Mouse (Mus musculus): Measurements from ENCODE around the gene Upf2. TPM values are rescaled to one million over a fixed set of nuclear protein-coding genes. Genes with fewer than 3 reads are reported as not detected.
A peak's percentile ranks its signal among the peaks of the same experiment; 100 is the strongest.

Gene Upf2
- polyA plus RNA-seq, 1 experiment from 2014 or later: 6.1 TPM

DNA sequence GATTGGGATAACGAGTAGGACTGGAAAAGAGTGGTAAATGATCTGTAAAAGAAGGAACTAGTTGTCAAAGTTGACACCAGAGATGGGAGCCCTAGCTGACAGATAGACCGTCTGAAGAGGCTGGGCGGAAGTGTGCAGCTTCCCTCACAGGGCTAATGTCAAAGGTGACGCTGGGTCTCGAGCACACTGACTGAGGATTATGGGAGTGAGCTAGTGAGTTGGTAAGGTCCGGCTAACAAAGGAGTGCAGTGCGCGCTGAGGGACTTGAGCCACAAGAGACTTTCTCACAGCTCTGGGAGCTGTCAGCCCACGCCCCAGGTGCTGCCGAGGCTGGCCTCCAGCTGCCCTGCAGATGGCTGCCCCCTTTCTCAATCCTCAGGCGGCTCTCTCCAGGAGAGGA, 119.7 kb downstream of the Upf2 start:
- Histone ChIP-seq H3K4me2 (ENCODE audit: low read depth, low read length) (no peak overlapping the region), H3K9me3 (replicated peaks; ENCODE audit: control insufficient read depth, low read length) (peaks cover 5% of the 10 kb centered on the region; the same call in 1 of the 2 replicates), H3K4me3 (ENCODE audit: low read length) (no peak overlapping the region), H3K27me3 (ENCODE audit: control insufficient read depth, insufficient read depth, low read length) (no peaks in the 10 kb centered on the region), H3K27ac (ENCODE audit: low read length) (no peak overlapping the region), H3K9ac (ENCODE audit: low read length) (no peak overlapping the region), H3K4me1 (ENCODE audit: control insufficient read depth, insufficient read depth, low read length) (peaks cover 17% of the 10 kb centered on the region), H3K36me3 (ENCODE audit: control insufficient read depth, insufficient read depth) (no peaks in the 10 kb centered on the region)
- 45% methylated on average over 11 of the region's 11 CpGs for WGBS
- no peak for ATAC-seq (replicated peaks; ENCODE audit: extremely low read depth, insufficient read depth, low FRiP score)

DNA sequence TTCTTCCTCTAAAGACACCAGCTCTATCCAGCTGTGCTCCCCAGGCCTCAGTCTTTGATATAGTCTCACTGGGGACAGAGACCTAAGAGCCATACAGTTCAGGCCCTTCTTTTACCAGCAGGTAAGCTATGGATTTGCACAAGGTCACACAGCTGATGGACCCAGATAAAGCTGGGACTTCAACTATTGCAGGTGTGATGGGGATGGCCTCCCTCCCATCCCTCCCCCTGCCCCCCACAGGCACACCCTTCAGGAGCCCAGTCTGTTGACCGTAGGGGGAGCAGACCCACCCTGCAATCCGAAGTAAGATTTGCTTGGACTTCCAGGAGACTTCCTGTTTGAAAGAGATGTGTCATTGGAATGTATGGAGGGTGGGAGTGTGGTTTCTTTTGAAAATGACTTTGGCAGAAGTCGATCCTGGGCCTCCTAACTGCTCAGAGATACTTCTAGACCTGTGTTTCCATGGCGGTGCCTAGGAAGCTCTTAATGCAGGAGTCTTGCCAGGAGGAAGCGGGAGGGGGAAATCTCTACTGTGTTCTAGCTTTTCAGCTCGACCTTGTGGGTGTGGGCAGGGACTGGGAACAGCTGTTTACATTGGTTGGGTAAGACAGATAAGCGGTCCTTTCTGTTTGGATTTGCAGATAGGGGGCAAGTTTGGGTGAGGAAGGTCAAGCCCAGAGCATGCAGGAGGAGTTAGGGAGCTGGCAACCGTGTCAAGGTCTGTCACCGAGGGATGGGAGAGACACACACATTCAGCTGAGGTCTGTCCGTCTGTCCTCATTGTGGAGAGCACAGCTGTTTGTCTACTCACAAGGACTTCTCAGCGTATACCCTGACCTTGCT, 120.5 kb downstream of the Upf2 start:
- peaks cover 17% of the 10 kb centered on the region for H3K4me1 ChIP-seq (ENCODE audit: control insufficient read depth, insufficient read depth, low read length)
- WGBS: 31% methylated on average over 11 of the region's 11 CpGs
- H3K27me3 ChIP-seq (ENCODE audit: control insufficient read depth, insufficient read depth, low read length): no peaks in the 10 kb centered on the region
- no peak overlapping the region for H3K4me2 ChIP-seq (ENCODE audit: low read depth, low read length)
- ATAC-seq (replicated peaks; ENCODE audit: extremely low read depth, insufficient read depth, low FRiP score): 0 out of 2 replicates have a peak, but pooled peaks have one; percentile 15
- H3K9me3 ChIP-seq (replicated peaks; ENCODE audit: control insufficient read depth, low read length): peaks cover 5% of the 10 kb centered on the region; the same call in 1 of the 2 replicates
- no peak overlapping the region for H3K9ac ChIP-seq (ENCODE audit: low read length)
- H3K36me3 ChIP-seq (ENCODE audit: control insufficient read depth, insufficient read depth): no peaks in the 10 kb centered on the region
- H3K27ac ChIP-seq (ENCODE audit: low read length): no peak overlapping the region
- H3K4me3 ChIP-seq (ENCODE audit: low read length): no peak overlapping the region

DNA sequence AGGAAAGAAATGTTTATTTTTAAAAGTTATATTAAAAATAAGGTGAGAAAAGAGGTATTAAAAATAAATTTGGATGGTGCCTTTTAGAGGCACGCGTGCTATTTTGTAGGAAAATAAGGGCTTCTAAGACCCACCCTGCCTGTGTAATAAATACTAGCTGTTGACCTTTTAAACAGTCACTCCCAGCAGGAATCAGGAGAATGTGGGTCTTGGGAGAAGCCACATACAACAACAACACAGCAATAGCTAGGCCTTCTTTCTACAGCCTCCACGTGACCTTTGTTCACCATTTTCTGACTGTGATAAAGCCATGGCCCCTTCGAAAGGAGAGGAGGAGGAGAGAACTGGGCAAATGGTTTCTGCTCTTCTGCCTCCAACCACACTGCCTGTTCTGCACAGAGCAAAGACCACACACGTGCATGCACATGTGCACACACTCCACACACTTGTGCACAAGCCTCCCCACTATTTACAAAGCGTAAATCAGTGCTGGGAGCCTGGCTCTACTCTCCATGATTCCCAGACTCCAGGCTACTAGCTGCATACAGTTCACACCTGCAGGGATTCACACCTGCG, 121.5 kb downstream of the Upf2 start:
- Histone ChIP-seq H3K4me2 (ENCODE audit: low read depth, low read length) (no peak overlapping the region), H3K4me3 (ENCODE audit: low read length) (no peak overlapping the region), H3K36me3 (ENCODE audit: control insufficient read depth, insufficient read depth) (no peaks in the 10 kb centered on the region), H3K9me3 (replicated peaks; ENCODE audit: control insufficient read depth, low read length) (no peaks in the 10 kb centered on the region), H3K27ac (ENCODE audit: low read length) (no peak overlapping the region), H3K9ac (ENCODE audit: low read length) (no peak overlapping the region), H3K27me3 (ENCODE audit: control insufficient read depth, insufficient read depth, low read length) (no peaks in the 10 kb centered on the region), H3K4me1 (ENCODE audit: control insufficient read depth, insufficient read depth, low read length) (peaks cover 17% of the 10 kb centered on the region)
- WGBS: 74% methylated on average over 7 of the region's 7 CpGs
- ATAC-seq (replicated peaks; ENCODE audit: extremely low read depth, insufficient read depth, low FRiP score): no peak

GRCm38 (mm10) chr2:6074891-6075529, 123.7 kb downstream of the Upf2 start:
- Histone ChIP-seq H3K4me3 (ENCODE audit: low read length) (no peak overlapping the region), H3K9ac (ENCODE audit: low read length) (no peak overlapping the region), H3K4me2 (ENCODE audit: low read depth, low read length) (no peak overlapping the region), H3K9me3 (replicated peaks; ENCODE audit: control insufficient read depth, low read length) (no peaks in the 10 kb centered on the region), H3K4me1 (ENCODE audit: control insufficient read depth, insufficient read depth, low read length) (peaks cover 17% of the 10 kb centered on the region), H3K36me3 (ENCODE audit: control insufficient read depth, insufficient read depth) (no peaks in the 10 kb centered on the region), H3K27ac (ENCODE audit: low read length) (peak overlapping the region; percentile 76), H3K27me3 (ENCODE audit: control insufficient read depth, insufficient read depth, low read length) (no peaks in the 10 kb centered on the region)
- WGBS: 37% methylated on average over 10 of the region's 10 CpGs
- peak; percentile 78 for ATAC-seq (replicated peaks; ENCODE audit: extremely low read depth, insufficient read depth, low FRiP score)

DNA sequence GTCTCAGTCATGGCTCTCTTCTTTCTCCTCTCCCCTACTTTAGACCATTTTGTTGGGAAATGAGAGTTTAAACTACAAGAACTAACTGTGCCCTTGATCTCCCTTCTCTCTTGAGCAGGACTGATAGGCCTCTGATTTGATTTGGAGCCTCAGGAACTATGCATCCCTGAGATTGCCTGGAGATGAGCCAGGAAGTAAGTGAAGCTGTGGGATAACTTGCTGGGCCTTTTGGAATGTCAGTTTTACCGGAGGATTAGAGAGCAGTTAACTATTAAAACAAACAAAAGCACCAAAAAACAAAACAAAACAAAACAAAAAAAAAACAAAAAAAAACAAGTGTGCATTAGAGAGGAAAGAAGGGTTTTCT, 124.2 kb downstream of the Upf2 start:
- ATAC-seq (replicated peaks; ENCODE audit: extremely low read depth, insufficient read depth, low FRiP score): no peak
- Histone ChIP-seq H3K4me1 (ENCODE audit: control insufficient read depth, insufficient read depth, low read length) (peaks cover 17% of the 10 kb centered on the region), H3K4me3 (ENCODE audit: low read length) (no peak overlapping the region), H3K27me3 (ENCODE audit: control insufficient read depth, insufficient read depth, low read length) (no peaks in the 10 kb centered on the region), H3K27ac (ENCODE audit: low read length) (peak overlapping the region; percentile 76), H3K9me3 (replicated peaks; ENCODE audit: control insufficient read depth, low read length) (no peaks in the 10 kb centered on the region), H3K36me3 (ENCODE audit: control insufficient read depth, insufficient read depth) (no peaks in the 10 kb centered on the region), H3K9ac (ENCODE audit: low read length) (no peak overlapping the region; the same call in 1 of the 2 replicates), H3K4me2 (ENCODE audit: low read depth, low read length) (no peak overlapping the region)
- 20% methylated on average over 1 of the region's 1 CpGs for WGBS

DNA sequence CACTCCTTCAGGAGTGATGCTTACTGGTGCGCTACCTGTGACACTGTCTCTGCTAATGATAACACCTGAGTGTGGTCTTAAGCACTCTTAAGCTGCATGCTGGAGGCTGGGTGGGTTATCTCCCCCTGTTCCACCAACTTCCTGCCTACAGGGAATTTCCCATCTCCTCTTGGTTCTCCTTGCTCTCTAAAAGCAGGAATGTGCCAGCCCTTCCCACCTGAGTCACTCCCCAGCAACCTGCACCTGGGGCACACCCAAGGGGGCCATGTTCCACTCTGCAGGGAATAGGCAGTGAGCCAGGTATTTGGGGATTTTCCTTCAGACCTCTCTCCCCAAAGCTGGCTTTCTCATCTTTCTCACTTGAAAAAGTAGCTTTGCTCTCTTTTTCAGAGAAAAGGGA, 128.8 kb downstream of the Upf2 start:
- WGBS: 88% methylated on average over 1 of the region's 1 CpGs
- Histone ChIP-seq H3K9ac (ENCODE audit: low read length) (no peak overlapping the region), H3K36me3 (ENCODE audit: control insufficient read depth, insufficient read depth) (no peaks in the 10 kb centered on the region), H3K4me1 (ENCODE audit: control insufficient read depth, insufficient read depth, low read length) (peaks cover 5% of the 10 kb centered on the region), H3K4me2 (ENCODE audit: low read depth, low read length) (no peak overlapping the region), H3K27ac (ENCODE audit: low read length) (no peak overlapping the region), H3K9me3 (replicated peaks; ENCODE audit: control insufficient read depth, low read length) (no peaks in the 10 kb centered on the region), H3K4me3 (ENCODE audit: low read length) (no peak overlapping the region), H3K27me3 (ENCODE audit: control insufficient read depth, insufficient read depth, low read length) (no peaks in the 10 kb centered on the region)
- no peak for ATAC-seq (replicated peaks; ENCODE audit: extremely low read depth, insufficient read depth, low FRiP score)

DNA sequence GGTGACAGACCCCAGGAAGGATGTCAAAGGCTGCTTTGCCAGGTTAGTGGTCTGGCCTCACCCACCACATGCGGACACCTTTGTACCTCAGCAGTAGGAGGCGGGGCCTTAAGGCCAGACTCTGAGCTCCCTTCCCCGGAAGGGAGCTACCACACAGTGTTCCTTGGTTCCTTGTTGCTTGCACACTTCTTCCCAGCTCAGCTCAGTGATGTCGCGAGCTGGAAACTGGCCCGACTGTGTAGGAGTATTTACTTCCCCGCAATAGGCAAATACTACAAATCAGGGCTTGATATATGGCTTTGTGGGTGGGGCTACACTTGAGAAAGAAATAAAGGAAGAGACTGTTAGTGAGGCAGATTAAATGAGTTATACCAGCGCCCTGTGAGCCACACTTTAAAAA, 129.8 kb downstream of the Upf2 start:
- Histone ChIP-seq H3K27me3 (ENCODE audit: control insufficient read depth, insufficient read depth, low read length) (no peaks in the 10 kb centered on the region), H3K36me3 (ENCODE audit: control insufficient read depth, insufficient read depth) (no peaks in the 10 kb centered on the region), H3K4me3 (ENCODE audit: low read length) (no peak overlapping the region), H3K9me3 (replicated peaks; ENCODE audit: control insufficient read depth, low read length) (no peaks in the 10 kb centered on the region), H3K27ac (ENCODE audit: low read length) (no peak overlapping the region), H3K9ac (ENCODE audit: low read length) (no peak overlapping the region), H3K4me1 (ENCODE audit: control insufficient read depth, insufficient read depth, low read length) (peaks cover 3% of the 10 kb centered on the region), H3K4me2 (ENCODE audit: low read depth, low read length) (no peak overlapping the region)
- ATAC-seq (replicated peaks; ENCODE audit: extremely low read depth, insufficient read depth, low FRiP score): no peak
- 54% methylated on average over 8 of the region's 8 CpGs for WGBS

DNA sequence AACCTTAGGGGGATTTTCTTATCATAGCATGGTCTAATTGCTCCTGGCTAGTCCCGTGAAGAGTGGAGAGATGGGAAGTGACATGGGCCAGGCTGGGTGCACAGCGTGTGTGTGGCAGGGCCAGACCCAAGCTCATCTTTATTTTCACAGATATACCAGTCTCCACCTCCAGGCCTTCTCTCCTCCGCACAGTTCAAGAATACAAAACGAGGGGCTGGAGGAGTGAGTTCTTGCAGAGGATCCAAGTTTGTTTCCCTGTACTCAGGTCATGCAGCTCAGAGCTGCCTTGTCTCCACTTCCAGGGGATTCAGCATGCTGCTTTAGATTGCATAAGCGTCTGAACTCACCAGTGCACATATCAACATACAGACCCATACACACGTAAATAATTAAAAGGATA, 131.3 kb downstream of the Upf2 start:
- H3K4me1 ChIP-seq (ENCODE audit: control insufficient read depth, insufficient read depth, low read length): peaks cover 7% of the 10 kb centered on the region
- no peak overlapping the region for H3K27ac ChIP-seq (ENCODE audit: low read length)
- H3K4me2 ChIP-seq (ENCODE audit: low read depth, low read length): no peak overlapping the region
- no peaks in the 10 kb centered on the region for H3K36me3 ChIP-seq (ENCODE audit: control insufficient read depth, insufficient read depth)
- no peak for ATAC-seq (replicated peaks; ENCODE audit: extremely low read depth, insufficient read depth, low FRiP score)
- H3K9ac ChIP-seq (ENCODE audit: low read length): no peak overlapping the region
- no peaks in the 10 kb centered on the region for H3K9me3 ChIP-seq (replicated peaks; ENCODE audit: control insufficient read depth, low read length)
- 77% methylated on average over 6 of the region's 6 CpGs for WGBS
- H3K27me3 ChIP-seq (ENCODE audit: control insufficient read depth, insufficient read depth, low read length): no peaks in the 10 kb centered on the region
- H3K4me3 ChIP-seq (ENCODE audit: low read length): no peak overlapping the region

DNA sequence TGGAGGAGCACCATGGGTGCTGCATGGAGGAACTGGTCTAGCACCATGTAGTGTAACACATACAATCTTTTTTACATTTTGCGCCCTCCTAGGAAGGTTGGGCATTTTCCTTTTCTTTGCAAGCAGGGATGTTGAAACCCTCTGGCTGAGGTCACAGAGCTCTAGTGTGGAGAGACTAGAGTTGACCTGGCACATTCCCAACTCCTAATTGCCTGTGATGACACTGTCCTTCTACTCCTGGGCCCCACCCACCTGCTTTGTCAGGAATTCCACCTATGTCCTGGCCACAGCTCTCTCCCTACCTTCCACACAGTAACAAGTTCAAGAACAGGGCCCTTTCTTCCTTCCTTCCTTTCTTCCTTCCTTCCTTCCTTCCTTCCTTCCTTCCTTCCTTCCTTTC, 132.4 kb downstream of the Upf2 start:
- no peak overlapping the region for H3K4me2 ChIP-seq (ENCODE audit: low read depth, low read length)
- no peaks in the 10 kb centered on the region for H3K9me3 ChIP-seq (replicated peaks; ENCODE audit: control insufficient read depth, low read length)
- no peaks in the 10 kb centered on the region for H3K36me3 ChIP-seq (ENCODE audit: control insufficient read depth, insufficient read depth)
- H3K4me3 ChIP-seq (ENCODE audit: low read length): no peak overlapping the region
- no peak overlapping the region for H3K9ac ChIP-seq (ENCODE audit: low read length)
- 96% methylated on average over 1 of the region's 1 CpGs for WGBS
- peaks cover 7% of the 10 kb centered on the region for H3K4me1 ChIP-seq (ENCODE audit: control insufficient read depth, insufficient read depth, low read length)
- ATAC-seq (replicated peaks; ENCODE audit: extremely low read depth, insufficient read depth, low FRiP score): no peak
- no peaks in the 10 kb centered on the region for H3K27me3 ChIP-seq (ENCODE audit: control insufficient read depth, insufficient read depth, low read length)
- no peak overlapping the region for H3K27ac ChIP-seq (ENCODE audit: low read length)

Measured in heart, embryonic 16.5 days (tissue).